Mouse (Mus musculus): Measurements from ENCODE around the gene Sparcl1.

The Sparcl1 gene

GRCm38 (mm10) chr5:104062773-104063551, 50.6 kb downstream of the Sparcl1 start:
- DNase-seq (ENCODE audit: extremely low spot score, low spot score), result no peak

GRCm38 (mm10) chr5:104061936-104062772, 51.4 kb downstream of the Sparcl1 start:
- DNase-seq (ENCODE audit: extremely low spot score, low spot score), result no peak

- no peak for DNase-seq (ENCODE audit: extremely low spot score, low spot score)
Observed at GRCm38 (mm10) chr5:104060429-104060828, 53.1 kb downstream of the Sparcl1 start.

GRCm38 (mm10) chr5:104059628-104060027, 53.9 kb downstream of the Sparcl1 start:
- no peak for DNase-seq (ENCODE audit: extremely low spot score, low spot score)

GRCm38 (mm10) chr5:104058021-104058420, 55.5 kb downstream of the Sparcl1 start:
- no peak for DNase-seq (ENCODE audit: extremely low spot score, low spot score)

GRCm38 (mm10) chr5:104056295-104056694, 57.2 kb downstream of the Sparcl1 start:
- DNase-seq (ENCODE audit: extremely low spot score, low spot score), result no peak

GRCm38 (mm10) chr5:104055816-104056215, 57.7 kb downstream of the Sparcl1 start:
- no peak for DNase-seq (ENCODE audit: extremely low spot score, low spot score)

- DNase-seq (ENCODE audit: extremely low spot score, low spot score), result no peak
Observed at GRCm38 (mm10) chr5:104054938-104055337, 58.6 kb downstream of the Sparcl1 start.

GRCm38 (mm10) chr5:104052956-104053355, 60.6 kb downstream of the Sparcl1 start:
- DNase-seq (ENCODE audit: extremely low spot score, low spot score), result no peak

GRCm38 (mm10) chr5:104048139-104048538, 65.4 kb downstream of the Sparcl1 start:
- no peak for DNase-seq (ENCODE audit: extremely low spot score, low spot score)

GRCm38 (mm10) chr5:104047200-104048105, 66.1 kb downstream of the Sparcl1 start:
- peak; percentile 43 for DNase-seq (ENCODE audit: extremely low spot score, low spot score)

- peak; percentile 99 for DNase-seq (ENCODE audit: extremely low spot score, low spot score)
Observed at GRCm38 (mm10) chr5:104046256-104047199, 67.0 kb downstream of the Sparcl1 start, which contains the start of gene Nudt9. Nudt9 (plus strand) TSS chr5:104046306.

- no peak for DNase-seq (ENCODE audit: extremely low spot score, low spot score)
Observed at GRCm38 (mm10) chr5:104043704-104044103, 69.8 kb downstream of the Sparcl1 start.

GRCm38 (mm10) chr5:104042906-104043305, 70.6 kb downstream of the Sparcl1 start:
- no peak for DNase-seq (ENCODE audit: extremely low spot score, low spot score)

- DNase-seq (ENCODE audit: extremely low spot score, low spot score), result no peak
Observed at GRCm38 (mm10) chr5:104039154-104039932, 74.2 kb downstream of the Sparcl1 start.

- no peak for DNase-seq (ENCODE audit: extremely low spot score, low spot score)
Observed at GRCm38 (mm10) chr5:104036686-104037085, 76.8 kb downstream of the Sparcl1 start.

- no peak for DNase-seq (ENCODE audit: extremely low spot score, low spot score)
Observed at GRCm38 (mm10) chr5:104035824-104036223, 77.7 kb downstream of the Sparcl1 start.

GRCm38 (mm10) chr5:104035066-104035465, 78.5 kb downstream of the Sparcl1 start:
- DNase-seq (ENCODE audit: extremely low spot score, low spot score), result no peak

GRCm38 (mm10) chr5:104032434-104033097, 81.0 kb downstream of the Sparcl1 start:
- no peak for DNase-seq (ENCODE audit: extremely low spot score, low spot score)

Data from neural tube, embryonic 10.5 days (tissue).